Mouse (Mus musculus) right cerebral cortex, postnatal 4 days (tissue): ENCODE results near the gene Gm49378.

Experiments used
- DNase-seq: peaks from one replicate; pipeline ENCODE4 v3.0.0-alpha.2; 2022

The Gm49378 gene

GRCm38 (mm10) chr14:55629312-55629711 lies 8.4 kb downstream of the Gm49378 start:
- DNase-seq, result peak; percentile 31

- DNase-seq, result no peak
These were observed 9.4 kb downstream of the Gm49378 start for GRCm38 (mm10) chr14:55628077-55628827.

DNA sequence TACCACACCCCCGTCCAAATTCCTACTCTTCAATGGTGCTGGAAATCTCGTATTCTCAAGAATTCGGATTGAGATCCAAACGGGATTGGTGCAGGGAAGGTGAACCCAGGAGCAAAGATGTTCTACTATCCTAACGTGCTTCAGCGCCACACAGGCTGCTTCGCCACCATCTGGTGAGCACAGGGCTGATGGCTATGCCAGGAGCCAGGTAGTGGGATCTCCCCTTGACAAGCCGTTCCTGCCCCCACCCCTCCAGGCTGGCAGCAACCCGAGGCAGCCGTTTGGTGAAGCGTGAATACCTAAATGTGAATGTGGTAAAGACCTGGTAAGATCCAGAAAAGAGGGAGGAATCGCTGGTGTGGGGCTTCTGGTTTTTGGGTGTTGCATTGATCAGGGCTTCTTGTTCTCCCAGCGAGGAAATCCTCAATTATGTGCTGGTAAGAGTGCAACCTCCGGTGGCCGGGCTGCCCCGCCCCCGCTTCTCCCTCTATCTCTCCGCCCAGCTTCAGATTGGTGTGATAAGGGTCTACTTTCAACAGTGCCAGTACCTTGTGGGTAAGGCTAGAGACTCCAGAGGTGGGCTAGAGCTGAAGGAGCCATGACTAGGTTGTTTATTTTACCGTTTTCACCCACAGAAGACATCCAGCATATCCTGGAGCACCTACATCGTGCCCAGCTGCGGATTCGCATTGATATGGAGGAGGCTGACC lies 19.1 kb downstream of the Gm49378 start:
- no peak for DNase-seq

GRCm38 (mm10) chr14:55617822-55618221 lies 19.9 kb downstream of the Gm49378 start, which contains the start of gene Rec8:
Rec8 (plus strand) TSS chr14:55618037.
- no peak for DNase-seq

DNA sequence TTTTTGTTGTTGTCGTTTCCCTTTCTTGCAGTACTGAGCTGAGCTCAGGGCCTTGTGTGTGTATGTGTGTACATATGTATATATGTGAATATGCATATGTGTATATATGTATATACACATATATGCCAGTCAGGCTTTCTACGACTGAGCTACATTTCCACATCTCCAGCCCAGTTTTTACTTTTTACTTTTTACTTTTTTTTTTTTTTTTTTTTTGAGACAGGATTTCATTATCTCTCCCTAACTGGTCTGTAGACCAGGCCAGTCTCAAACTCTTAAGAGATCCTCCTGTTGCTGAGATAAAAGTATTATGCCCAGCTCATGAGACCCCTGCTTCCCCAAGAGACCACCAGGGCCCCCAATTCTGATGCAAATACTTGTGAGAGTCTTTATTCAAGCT lies 20.9 kb downstream of the Gm49378 start:
- no peak for DNase-seq

- DNase-seq, result no peak
These were observed 21.8 kb downstream of the Gm49378 start for GRCm38 (mm10) chr14:55615876-55616275.

DNA sequence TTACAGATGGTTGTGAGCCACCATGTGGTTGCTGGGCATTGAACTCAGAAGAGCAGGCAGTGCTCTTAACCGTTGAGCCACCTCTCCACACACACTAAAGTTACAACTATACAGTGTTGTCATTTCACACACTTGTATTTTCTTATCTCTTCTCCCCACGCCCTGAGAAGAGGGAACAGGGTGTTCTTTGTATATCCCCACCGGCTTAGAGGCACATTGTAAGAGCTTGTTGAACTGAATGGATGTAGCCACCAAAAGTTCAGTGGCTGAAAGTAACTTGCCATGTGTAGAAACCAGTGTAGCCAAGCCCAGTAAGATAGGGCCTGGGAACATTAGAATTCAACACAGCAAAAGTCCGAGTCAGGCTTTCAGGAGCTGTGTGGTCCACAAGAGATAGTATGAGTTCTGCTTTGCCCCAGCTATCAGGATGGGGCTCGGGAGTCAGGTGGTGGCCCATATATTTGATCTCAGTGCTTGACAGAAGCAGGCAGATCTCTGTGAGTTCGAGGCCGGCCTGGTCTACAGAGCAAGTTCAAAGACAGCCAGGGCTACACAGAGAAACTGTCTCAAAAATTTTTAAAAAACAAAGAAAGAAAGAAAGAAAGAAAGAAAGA lies 23.0 kb downstream of the Gm49378 start:
- DNase-seq, result no peak

GRCm38 (mm10) chr14:55613346-55613745 lies 24.3 kb downstream of the Gm49378 start:
- DNase-seq, result no peak

- DNase-seq, result no peak
These were observed 29.4 kb downstream of the Gm49378 start for GRCm38 (mm10) chr14:55608339-55608738.

- DNase-seq, result no peak
These were observed 31.8 kb downstream of the Gm49378 start for GRCm38 (mm10) chr14:55605743-55606459.

DNA sequence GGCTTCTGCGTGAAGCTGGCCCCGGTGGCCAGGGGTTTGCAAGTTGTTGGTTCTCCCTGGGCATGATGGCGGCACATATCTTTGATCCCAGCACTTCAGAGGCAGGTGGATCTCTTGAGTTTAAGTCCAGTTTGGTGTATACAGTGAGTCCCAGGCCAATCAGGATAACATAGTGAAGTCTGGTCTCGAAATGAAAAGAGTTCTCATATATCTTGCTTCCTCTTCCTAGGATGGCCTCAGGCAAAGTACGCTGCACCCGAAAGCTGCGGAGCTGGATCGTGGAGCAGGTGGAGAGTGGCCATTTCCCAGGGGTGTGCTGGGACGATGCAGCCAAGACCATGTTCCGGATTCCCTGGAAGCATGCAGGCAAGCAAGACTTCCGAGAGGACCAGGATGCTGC lies 32.9 kb downstream of the Gm49378 start:
- no peak for DNase-seq

- DNase-seq, result peak; percentile 79
These were observed 33.8 kb downstream of the Gm49378 start for GRCm38 (mm10) chr14:55603633-55604576.

DNA sequence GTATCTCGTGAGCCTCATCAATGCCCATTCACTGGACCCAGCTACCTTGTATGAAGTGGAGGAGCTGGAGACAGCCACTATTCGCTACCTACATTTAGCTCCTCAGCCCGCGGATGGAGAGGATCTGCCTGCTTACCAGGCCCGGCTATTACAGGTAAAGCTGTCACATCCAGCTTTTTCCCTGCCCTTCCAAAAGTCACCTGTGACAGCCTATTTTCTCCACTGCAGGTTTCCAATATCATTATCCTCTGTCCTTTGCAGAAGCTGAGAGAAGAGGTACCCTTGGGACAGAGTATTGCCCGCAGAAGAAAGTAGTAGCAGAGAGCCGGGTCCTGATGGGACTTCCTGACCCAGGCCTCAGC lies 34.4 kb downstream of the Gm49378 start, which contains the start of gene Irf9:
Gene Irf9, plus strand, starts transcription at position 301 of the 362 bp plus-strand sequence.
- no peak for DNase-seq

- no peak for DNase-seq
These were observed 38.9 kb downstream of the Gm49378 start for GRCm38 (mm10) chr14:55598521-55599390.

DNA sequence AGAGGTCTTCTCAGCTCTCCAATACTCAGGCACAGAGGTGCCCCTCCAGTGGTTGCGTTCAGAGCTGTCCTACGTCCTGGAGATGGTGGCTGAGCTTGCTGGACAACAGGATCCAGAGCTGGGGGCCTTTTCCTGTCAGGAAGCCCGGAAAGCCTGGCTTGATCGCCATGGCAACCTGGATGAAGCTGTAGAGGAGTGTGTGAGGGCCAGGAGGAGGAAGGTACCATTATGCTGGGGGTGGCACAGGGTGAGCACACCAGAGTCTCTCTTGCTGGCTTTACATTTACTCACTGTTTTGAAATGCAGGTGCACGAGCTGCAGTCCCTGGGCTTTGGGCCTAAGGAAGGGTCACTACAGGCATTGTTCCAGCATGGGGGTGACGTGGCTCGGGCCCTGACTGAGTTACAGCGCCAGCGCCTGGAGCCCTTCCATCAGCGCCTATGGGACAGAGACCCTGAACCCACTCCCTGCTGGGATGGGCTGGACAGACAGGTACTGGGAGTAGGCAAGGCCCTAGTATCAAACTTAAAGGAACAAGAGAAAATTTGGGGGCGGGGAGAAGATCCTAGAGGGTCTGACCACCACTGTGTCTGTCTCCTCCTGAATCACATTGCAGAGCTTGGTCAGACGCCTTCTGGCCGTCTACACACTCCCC lies 41.5 kb downstream of the Gm49378 start:
- DNase-seq, result peak; percentile 42

GRCm38 (mm10) chr14:55592226-55592625 lies 45.5 kb downstream of the Gm49378 start:
- DNase-seq, result no peak

DNA sequence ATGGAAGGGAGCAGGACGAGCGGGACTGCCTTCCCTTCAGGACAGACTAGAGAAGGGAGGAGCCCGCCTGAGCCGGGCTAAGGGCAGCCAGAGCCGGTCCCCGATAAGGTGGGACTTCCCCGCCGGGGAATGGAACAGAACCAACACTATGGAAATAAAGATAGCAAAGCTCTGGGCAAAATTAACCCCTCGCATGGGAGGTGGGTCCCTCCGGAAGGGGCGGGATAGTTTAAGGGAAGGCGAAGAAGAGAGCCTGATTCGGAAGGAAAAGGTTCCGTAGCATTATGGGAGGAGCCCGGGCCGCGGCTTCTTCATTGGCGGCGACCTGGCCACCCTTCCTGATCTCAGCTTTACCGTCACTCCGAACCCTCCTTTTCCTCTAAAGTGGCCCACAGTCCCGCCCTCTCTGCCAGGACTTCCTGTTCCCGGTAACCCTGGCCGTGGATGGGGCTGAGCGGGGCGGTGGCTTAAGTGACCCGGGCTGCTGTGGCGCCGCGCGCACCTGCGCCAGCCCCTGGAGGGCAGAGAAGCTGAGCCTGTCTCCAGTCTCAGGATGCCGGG lies 46.3 kb downstream of the Gm49378 start, which contains the start of gene Rnf31:
Gene Rnf31, plus strand, starts transcription at position 378 of the 561 bp plus-strand sequence.
- peak; percentile 85 for DNase-seq

GRCm38 (mm10) chr14:55590748-55591330 lies 46.9 kb downstream of the Gm49378 start, which contains the start of gene Psme2:
Psme2 (minus strand) TSS chr14:55591113.
- DNase-seq, result peak; percentile 86

DNA sequence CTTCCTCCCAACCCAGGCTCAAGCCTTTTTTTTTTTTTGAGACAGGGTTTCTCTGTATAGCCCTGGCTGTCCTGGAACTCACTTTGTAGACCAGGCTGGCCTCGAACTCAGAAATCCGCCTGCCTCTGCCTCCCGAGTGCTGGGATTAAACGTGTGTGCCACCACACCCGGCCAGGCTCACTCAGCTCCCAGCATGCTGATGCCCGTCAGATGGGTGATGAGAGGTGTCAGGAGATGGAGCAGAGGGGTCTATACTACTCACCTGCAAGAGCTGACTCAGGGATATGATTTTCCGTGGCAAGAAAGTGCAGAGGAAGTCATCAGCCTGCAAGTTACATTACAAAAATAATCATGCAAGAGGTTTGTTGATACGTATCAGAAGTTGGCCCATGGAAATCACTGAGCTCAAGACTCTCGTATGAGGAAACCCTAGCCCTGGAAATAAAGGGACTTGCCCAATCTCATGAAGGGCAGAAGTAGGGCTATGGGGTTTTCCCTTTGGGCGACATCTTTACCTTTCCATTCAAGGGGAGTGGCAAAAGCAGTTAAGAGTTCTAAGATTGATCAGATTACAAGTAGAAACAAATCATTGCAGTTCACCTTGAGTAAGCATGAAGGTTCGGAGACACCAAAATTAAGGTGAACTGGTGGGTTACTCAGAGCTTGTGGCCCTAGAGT lies 47.8 kb downstream of the Gm49378 start:
- DNase-seq, result no peak
